Mouse (Mus musculus): ENCODE data around the gene Nop14.

- no peak for TF ChIP-seq CTCF (IDR thresholded peaks at IDR 0.05; ENCODE audit: borderline replicate concordance, extremely low read depth, insufficient read depth, insufficient read length)
- TF ChIP-seq POLR2A (IDR thresholded peaks at IDR 0.05; ENCODE audit: borderline replicate concordance, extremely low read depth, insufficient read depth, insufficient read length, poor library complexity, severe bottlenecking) = no peak
Observed at GRCm38 (mm10) chr5:34604576-34604975, 55.4 kb downstream of the Nop14 start.
